8 mouse cellular contexts compared by ENCODE assay signal in genomic region chr12:65172021-65172951, GRCm38 (mm10). TPM values are rescaled to one million over a fixed set of nuclear protein-coding genes. Genes with fewer than 3 reads are reported as not detected.
DNase-seq lines count a peak whose midpoint lies in the region; ATAC-seq lines count a peak whose summit lies in the region.

TSS of gene Mis18bp1 (minus strand) at chr12:65172604.

- under 1% methylated on average over 70 of the region's 70 CpGs for WGBS in hindbrain, embryonic 12.5 days

- H3K27me3 ChIP-seq in hindbrain, embryonic 12.5 days = no peaks in the 10 kb centered on the region

- H3K4me1 ChIP-seq in hindbrain, embryonic 12.5 days = peaks cover 7% of the 10 kb centered on the region; the same call in 1 of the 2 replicates

- H3K36me3 ChIP-seq in hindbrain, embryonic 12.5 days = no peaks in the 10 kb centered on the region

- ATAC-seq in hindbrain, embryonic 12.5 days (ENCODE audit: low FRiP score) = peak; percentile 99

- peak within 1 kb of the TSS; percentile 71 for H3K9ac ChIP-seq in hindbrain, embryonic 12.5 days

- H3K4me3 ChIP-seq in hindbrain, embryonic 12.5 days = peak within 1 kb of the TSS; percentile 80

- H3K4me2 ChIP-seq in hindbrain, embryonic 12.5 days (replicated peaks) = peak within 1 kb of the TSS; percentile 65

- peak within 1 kb of the TSS; percentile 86 for H3K27ac ChIP-seq in hindbrain, embryonic 12.5 days

- H3K9me3 ChIP-seq in hindbrain, embryonic 12.5 days (replicated peaks) = no peaks in the 10 kb centered on the region

- peak; percentile 97 for DNase-seq in NIH3T3 (ENCODE audit: low read depth)
- DNase-seq in cerebellum, postnatal 10 days = peak; percentile 97
- peak; percentile 92 for DNase-seq in frontal cortex, postnatal 10 days (ENCODE audit: low spot score in 2 of 2)
- peak; percentile 93 to 96 for DNase-seq in layer of hippocampus, postnatal 14 days (ENCODE audit: low spot score in 2 of 2)
- peak; percentile 94 for DNase-seq in lung, postnatal 14 days
- DNase-seq in retina, adult 2 months (ENCODE audit: low read depth, low spot score) = peak; percentile 81
- DNase-seq in thymus, postnatal 36 days = peak; percentile 96 to 98

RNA-seq across cellular contexts. Expression of gene Mis18bp1, which starts in this region (rescaled TPM):
- polyA plus RNA-seq in hindbrain, embryonic 12.5 days (2016; fragmentation: Nextera tagmentation; extraction: Ambion mirVana) = 42.0 and 42.1 TPM in 2 replicates
- total RNA-seq in layer of hippocampus, postnatal 14 days (2021) = 1 to 10 TPM; 1.1 to 1.2 TPM

Comparison
In these comparisons a context has a peak if more than half of its experiments do, and no peak if none do; other contexts are left out.
1. Peak in every context shown above with its lines: DNase-seq, ATAC-seq, H3K4me3 ChIP-seq and H3K27ac ChIP-seq.